ENCODE assay signal across 15 mouse cellular contexts in the genomic region with DNA sequence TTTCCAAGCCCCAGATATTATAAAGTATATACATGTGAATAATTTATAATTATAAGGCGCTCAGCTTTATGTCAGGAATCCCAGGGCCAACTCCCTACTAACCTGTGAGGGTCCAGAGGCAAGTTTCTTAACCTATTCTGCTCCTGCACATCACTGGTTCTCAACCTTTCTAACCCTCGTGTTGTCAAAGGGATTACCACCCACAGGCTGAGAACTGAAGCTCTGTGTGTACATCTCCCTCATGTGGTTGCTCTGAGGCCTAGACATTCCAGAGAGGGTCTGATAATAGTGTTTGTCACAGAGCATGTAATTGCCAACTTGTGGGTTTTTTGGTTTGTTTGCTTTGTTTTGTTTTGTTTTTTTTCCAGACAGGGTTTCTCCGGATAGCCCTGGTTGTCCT. TPM values are rescaled to one million over a fixed set of nuclear protein-coding genes. Genes with fewer than 3 reads are reported as not detected.
A peak's percentile ranks its signal among the peaks of the same experiment; 100 is the strongest.
DNase-seq lines count a peak whose midpoint lies in the region; ATAC-seq and TF ChIP-seq lines count a peak whose summit lies in the region.
"Had no signal": no experiment of that assay in that cellular context is flagged by ENCODE, and none has a peak within 500 bp of the region (broad histone marks: within the 10 kb centered on the region; RNA-seq: fewer than 3 reads in every experiment).

No protein-coding gene starts in this region.

- no peaks in the 10 kb centered on the region for H3K27me3 ChIP-seq in heart, adult 2 months (ENCODE audit: control insufficient read depth, insufficient read depth, low read length)
- H3K27me3 ChIP-seq in heart, embryonic 11.5 days (ENCODE audit: control insufficient read depth, insufficient read depth, low read length): no peaks in the 10 kb centered on the region
- H3K27me3 ChIP-seq in midbrain, embryonic 10.5 days (ENCODE audit: low read depth, poor library complexity, severe bottlenecking): no peaks in the 10 kb centered on the region
- H3K27me3 ChIP-seq in midbrain, embryonic 16.5 days (ENCODE audit: control insufficient read depth, insufficient read depth, low read depth, low read length): no peaks in the 10 kb centered on the region
- no peaks in the 10 kb centered on the region for H3K27me3 ChIP-seq in midbrain, embryonic 14.5 days (ENCODE audit: control insufficient read depth, insufficient read depth, low read length)

- no peak overlapping the region for H3K27ac ChIP-seq in heart, adult 2 months
- H3K27ac ChIP-seq in heart, embryonic 11.5 days (ENCODE audit: low read depth, low read length): no peak overlapping the region
- peak overlapping the region; percentile 97 for H3K27ac ChIP-seq in midbrain, embryonic 10.5 days (replicated peaks)
- H3K27ac ChIP-seq in midbrain, embryonic 16.5 days (ENCODE audit: low read length): no peak overlapping the region
- peak overlapping the region; percentile 97; the same call in 1 of the 2 replicates for H3K27ac ChIP-seq in midbrain, embryonic 14.5 days (replicated peaks; ENCODE audit: low read depth, low read length)

- TF ChIP-seq EP300 in heart, adult 2 months (IDR thresholded peaks at IDR 0.05; ENCODE audit: insufficient read depth, low read depth, low read length): no peak

- H3K4me3 ChIP-seq in heart, adult 2 months: no peak overlapping the region
- no peak overlapping the region for H3K4me3 ChIP-seq in heart, embryonic 11.5 days (ENCODE audit: low read depth, low read length)
- no peak overlapping the region for H3K4me3 ChIP-seq in midbrain, embryonic 10.5 days
- no peak overlapping the region for H3K4me3 ChIP-seq in midbrain, embryonic 16.5 days (ENCODE audit: low read depth, low read length)
- H3K4me3 ChIP-seq in midbrain, embryonic 14.5 days (replicated peaks; ENCODE audit: low read depth, low read length): no peak overlapping the region

- no peak for DNase-seq in heart, adult 2 months
- no peak for DNase-seq in midbrain, embryonic 10.5 days (ENCODE audit: low spot score)
- peak; percentile 49 for DNase-seq in ZHBTc4 (ENCODE audit: low read depth, low spot score)
- DNase-seq in midbrain, embryonic 14.5 days: peak; percentile 18
- no peak for DNase-seq in cerebellum, adult 18-20 months
- DNase-seq in c-Kit-positive CD71-positive TER-119-positive erythroid progenitor cells, embryonic 14.5 days (ENCODE audit: low spot score): no peak
- DNase-seq: heart, postnatal 36 days; kidney, postnatal 10 days had no signal

- no peaks in the 10 kb centered on the region for H3K9me3 ChIP-seq in heart, embryonic 11.5 days (replicated peaks; ENCODE audit: control insufficient read depth, low read length)
- no peaks in the 10 kb centered on the region for H3K9me3 ChIP-seq in midbrain, embryonic 10.5 days (replicated peaks)
- no peaks in the 10 kb centered on the region for H3K9me3 ChIP-seq in midbrain, embryonic 16.5 days (replicated peaks; ENCODE audit: control insufficient read depth, low read length, poor library complexity, severe bottlenecking)
- no peaks in the 10 kb centered on the region for H3K9me3 ChIP-seq in midbrain, embryonic 14.5 days (ENCODE audit: control insufficient read depth, low read length)

- H3K4me1 ChIP-seq in heart, adult 2 months (ENCODE audit: control insufficient read depth, insufficient read depth, low read length): peaks cover 7% of the 10 kb centered on the region
- H3K4me1 ChIP-seq in heart, embryonic 11.5 days (ENCODE audit: control insufficient read depth, insufficient read depth, low read length): peaks cover 16% of the 10 kb centered on the region
- peaks cover 60% of the 10 kb centered on the region for H3K4me1 ChIP-seq in midbrain, embryonic 10.5 days
- peaks cover 27% of the 10 kb centered on the region for H3K4me1 ChIP-seq in midbrain, embryonic 16.5 days (ENCODE audit: control insufficient read depth, insufficient read depth, low read length)
- H3K4me1 ChIP-seq in midbrain, embryonic 14.5 days (ENCODE audit: control insufficient read depth, insufficient read depth, low read length): peaks cover 34% of the 10 kb centered on the region

- H3K79me2 ChIP-seq in heart, adult 2 months (replicated peaks; ENCODE audit: control insufficient read depth, insufficient read depth, low read length): no peaks in the 10 kb centered on the region

- intact Hi-C loops in heart, adult 2 months (cut with DNase I): no loop called here

- no peak for TF ChIP-seq POLR2A in heart, adult 2 months (IDR thresholded peaks at IDR 0.05; ENCODE audit: insufficient read depth, low read depth, low read length)

- no peak overlapping the region for H3K9ac ChIP-seq in heart, adult 2 months (ENCODE audit: low read depth, low read length)
- no peak overlapping the region for H3K9ac ChIP-seq in heart, embryonic 11.5 days (ENCODE audit: low read depth, low read length)
- no peak overlapping the region for H3K9ac ChIP-seq in midbrain, embryonic 16.5 days (ENCODE audit: low read depth, low read length)
- H3K9ac ChIP-seq in midbrain, embryonic 14.5 days (replicated peaks; ENCODE audit: low read length): no peak overlapping the region

- no peaks in the 10 kb centered on the region for H3K36me3 ChIP-seq in heart, adult 2 months (ENCODE audit: control insufficient read depth, insufficient read depth, low read length)
- H3K36me3 ChIP-seq in heart, embryonic 11.5 days (ENCODE audit: control insufficient read depth, insufficient read depth, low read length): no peaks in the 10 kb centered on the region
- no peaks in the 10 kb centered on the region for H3K36me3 ChIP-seq in midbrain, embryonic 10.5 days
- H3K36me3 ChIP-seq in midbrain, embryonic 16.5 days (ENCODE audit: control insufficient read depth, insufficient read depth, low read length): no peaks in the 10 kb centered on the region
- H3K36me3 ChIP-seq in midbrain, embryonic 14.5 days (ENCODE audit: control insufficient read depth, insufficient read depth, low read length): no peaks in the 10 kb centered on the region

- ATAC-seq in heart, embryonic 11.5 days (replicated peaks; ENCODE audit: insufficient number of reproducible peaks, low FRiP score, low TSS enrichment): no peak
- no peak for ATAC-seq in midbrain, embryonic 16.5 days
- no peak for ATAC-seq in midbrain, embryonic 14.5 days (ENCODE audit: low FRiP score, low TSS enrichment)
- ATAC-seq: activated CD4-positive, CD25-positive, alpha-beta regulatory T cell, adult 4 months; CD4-positive, CD25-positive, alpha-beta regulatory T cell, adult 4 months had no signal

- TF ChIP-seq CTCF in heart, adult 2 months (IDR thresholded peaks at IDR 0.05): peak; percentile 23

- no peak overlapping the region for H3K4me2 ChIP-seq in heart, embryonic 11.5 days
- H3K4me2 ChIP-seq in midbrain, embryonic 16.5 days (ENCODE audit: low read length): no peak overlapping the region
- no peak overlapping the region for H3K4me2 ChIP-seq in midbrain, embryonic 14.5 days (ENCODE audit: low read length)
- H3K4me2 ChIP-seq: liver, embryonic 11.5 days had no signal

- WGBS in heart, adult 2 months: 79% methylated on average over 3 of the region's 3 CpGs
- WGBS in heart, embryonic 11.5 days (ENCODE audit: insufficient replicate concordance): 64% methylated on average over 3 of the region's 3 CpGs
- 59% methylated on average over 3 of the region's 3 CpGs for WGBS in midbrain, embryonic 10.5 days
- WGBS in midbrain, embryonic 16.5 days: 50% methylated on average over 3 of the region's 3 CpGs
- WGBS in midbrain, embryonic 14.5 days: 47% methylated on average over 3 of the region's 3 CpGs

RNA-seq across cellular contexts. Expression of a gene that starts 15.8 kb away (rescaled TPM):
- 10 to 100 TPM; 23.1 to 29.0 TPM for total RNA-seq in heart, adult 2 months (2021)
- polyA plus RNA-seq in heart, adult 2 months (2012; rRNA removed): 32.2 and 51.2 TPM in 2 replicates
- 59.0 and 66.1 TPM in 2 replicates for polyA plus RNA-seq in heart, embryonic 11.5 days (2014; fragmentation: Nextera tagmentation; extraction: Ambion mirVana)
- 122 and 124 TPM in 2 replicates for polyA plus RNA-seq in midbrain, embryonic 10.5 days (2016; fragmentation: Nextera tagmentation; extraction: Ambion mirVana)
- polyA plus RNA-seq in midbrain, embryonic 16.5 days (2015; fragmentation: Nextera tagmentation; extraction: Ambion mirVana): 71.6 and 74.6 TPM in 2 replicates
- polyA plus RNA-seq in midbrain, embryonic 14.5 days (2014; fragmentation: Nextera tagmentation; extraction: Ambion mirVana): 79.2 and 96.7 TPM in 2 replicates

RNA-seq across cellular contexts. Expression of a gene that starts 16.6 kb away (rescaled TPM):
- 1 to 10 TPM; 2.6 to 5.3 TPM for total RNA-seq in heart, adult 2 months (2021)
- 6.2 and 7.8 TPM in 2 replicates for polyA plus RNA-seq in heart, adult 2 months (2012; rRNA removed)
- polyA plus RNA-seq in heart, embryonic 11.5 days (2014; fragmentation: Nextera tagmentation; extraction: Ambion mirVana): 25.2 and 35.0 TPM in 2 replicates
- 202 and 279 TPM in 2 replicates for polyA plus RNA-seq in midbrain, embryonic 10.5 days (2016; fragmentation: Nextera tagmentation; extraction: Ambion mirVana)
- polyA plus RNA-seq in midbrain, embryonic 16.5 days (2015; fragmentation: Nextera tagmentation; extraction: Ambion mirVana): 1,230 and 1,315 TPM in 2 replicates
- 758 and 1,005 TPM in 2 replicates for polyA plus RNA-seq in midbrain, embryonic 14.5 days (2014; fragmentation: Nextera tagmentation; extraction: Ambion mirVana)
- total RNA-seq: common myeloid progenitor, adult 5-6 weeks; megakaryocyte progenitor cell, adult 5-6 weeks had no signal

Comparison
In these comparisons a context has a peak if more than half of its experiments do, and no peak if none do; other contexts are left out.
1. DNase-seq: peak in ZHBTc4 (single experiment) and midbrain, embryonic 14.5 days (single experiment); none in heart, adult 2 months (0 of 2), midbrain, embryonic 10.5 days (single experiment), cerebellum, adult 18-20 months (0 of 2) and c-Kit-positive CD71-positive TER-119-positive erythroid progenitor cells, embryonic 14.5 days (single experiment).
2. H3K27ac ChIP-seq: peak in midbrain, embryonic 10.5 days (single experiment) and midbrain, embryonic 14.5 days (single experiment); none in heart, adult 2 months (single experiment), heart, embryonic 11.5 days (single experiment) and midbrain, embryonic 16.5 days (single experiment).